Mouse (Mus musculus) A20 (cell line): ENCODE results near the gene Fam169a.
"Not testable (repeated sequence)": the region's sequence is repeated elsewhere in the genome, so short reads cannot be mapped to it uniquely, and the experiment has no call there.

ENCODE experiments used
- DNase-seq: peaks from one replicate; pipeline ENCODE4 v3.0.0-alpha.2; 2011; ENCODE audit warnings: low read depth, low spot score

Fam169a gene

DNA sequence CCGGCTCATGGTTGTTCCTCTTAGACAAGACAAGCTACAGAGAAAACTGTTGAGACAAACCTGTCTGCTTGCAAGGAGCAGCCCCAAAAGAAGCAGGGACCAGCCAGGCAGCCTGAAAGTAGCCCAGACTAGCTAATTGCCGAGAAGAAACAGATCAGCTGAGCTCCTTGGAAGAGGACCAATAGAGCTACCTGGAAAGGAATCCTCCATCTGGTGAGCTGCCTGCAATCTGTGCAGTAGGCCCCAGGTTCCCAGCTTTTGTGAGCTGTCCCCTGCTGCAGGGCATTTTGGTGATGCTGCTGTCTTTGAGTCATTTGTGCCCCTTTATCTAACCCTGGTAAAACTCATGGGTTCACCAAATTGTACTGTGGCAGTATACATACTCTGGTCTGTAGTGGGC is 13.1 kb downstream of the Fam169a start:
- DNase-seq: no peak

- no peak for DNase-seq
Measured at GRCm38 (mm10) chr13:97080615-97081014, 13.5 kb downstream of the Fam169a start.

DNA sequence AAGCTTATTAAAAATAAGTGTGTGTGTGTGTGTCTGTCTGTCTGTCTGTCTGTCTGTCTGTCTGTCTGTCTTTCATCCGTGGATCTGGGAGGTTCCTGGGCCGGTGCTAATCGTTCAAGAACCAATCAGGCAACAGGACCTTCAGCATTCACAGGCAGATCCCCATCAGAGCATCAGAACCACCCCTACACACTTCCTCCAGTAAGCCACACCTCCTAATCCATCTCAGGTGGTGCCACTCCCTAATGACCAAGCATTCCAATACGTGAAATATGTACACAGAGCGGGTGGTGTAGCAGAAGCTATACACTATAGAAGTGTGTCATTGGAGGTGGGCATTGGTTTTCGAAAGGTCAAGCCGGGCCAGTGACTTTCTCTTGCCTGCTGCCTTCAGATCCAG is 15.3 kb downstream of the Fam169a start:
- no peak for DNase-seq

- DNase-seq: no peak
Measured at GRCm38 (mm10) chr13:97086316-97086715, 19.2 kb downstream of the Fam169a start.

GRCm38 (mm10) chr13:97087421-97087820 is 20.3 kb downstream of the Fam169a start:
- DNase-seq: no peak

DNA sequence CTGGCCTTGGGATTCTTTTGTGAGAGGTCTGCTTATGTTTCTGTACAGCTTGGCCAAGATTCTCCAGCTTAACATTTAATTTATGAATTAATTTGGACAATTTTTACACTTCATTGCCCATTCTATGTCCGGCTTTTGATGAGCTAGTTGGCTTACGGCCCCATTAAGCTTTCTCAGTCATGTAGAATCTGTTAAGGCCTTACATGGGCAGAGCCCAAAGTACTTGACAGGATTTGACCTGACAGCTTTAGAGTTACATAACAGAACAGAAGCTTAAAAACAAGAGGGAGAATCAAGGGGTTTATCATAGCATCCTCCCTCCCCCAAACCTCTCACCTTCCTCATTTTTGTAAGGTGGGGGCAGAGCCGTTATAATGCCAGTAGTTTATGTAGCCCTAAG is 21.1 kb downstream of the Fam169a start:
- no peak for DNase-seq

GRCm38 (mm10) chr13:97095726-97096125 is 28.6 kb downstream of the Fam169a start:
- no peak for DNase-seq

DNA sequence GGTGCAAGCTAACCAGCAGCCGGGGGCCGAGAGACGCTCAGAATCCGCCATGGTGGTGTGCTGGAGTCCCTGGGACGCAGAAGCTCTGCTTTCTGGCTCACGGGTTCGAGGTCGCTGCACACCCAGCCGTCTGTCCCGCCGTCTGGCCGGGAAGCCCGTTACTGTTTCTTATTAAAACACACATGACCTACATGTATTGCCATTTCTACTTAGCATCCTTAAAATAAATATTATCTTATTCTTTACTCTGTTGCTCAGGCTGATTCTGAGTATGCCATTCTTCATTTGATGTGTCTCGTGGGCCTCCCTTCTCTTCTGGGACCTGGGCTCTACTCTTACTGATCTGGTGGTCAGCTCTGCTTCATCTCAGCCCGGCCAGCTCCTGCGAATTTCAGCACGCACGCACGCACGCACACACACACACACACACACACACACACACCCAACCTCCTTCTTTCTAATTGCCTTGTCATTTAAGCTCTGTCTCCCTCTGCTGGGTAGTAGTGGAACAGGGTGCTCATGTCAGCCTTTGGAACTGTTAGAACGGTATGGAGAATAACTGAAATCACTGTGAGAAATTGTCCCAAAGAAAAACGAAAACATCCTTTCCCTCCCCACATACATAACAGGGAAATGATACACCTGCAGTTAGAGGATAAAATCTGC is 32.2 kb downstream of the Fam169a start, which contains the start of gene Gm6169:
Gene Gm6169 (minus strand): TSS at position 51 of the 666 bp plus-strand sequence.
- DNase-seq: peak; percentile 55

GRCm38 (mm10) chr13:97104996-97105395 is 37.9 kb downstream of the Fam169a start:
- no peak for DNase-seq

DNA sequence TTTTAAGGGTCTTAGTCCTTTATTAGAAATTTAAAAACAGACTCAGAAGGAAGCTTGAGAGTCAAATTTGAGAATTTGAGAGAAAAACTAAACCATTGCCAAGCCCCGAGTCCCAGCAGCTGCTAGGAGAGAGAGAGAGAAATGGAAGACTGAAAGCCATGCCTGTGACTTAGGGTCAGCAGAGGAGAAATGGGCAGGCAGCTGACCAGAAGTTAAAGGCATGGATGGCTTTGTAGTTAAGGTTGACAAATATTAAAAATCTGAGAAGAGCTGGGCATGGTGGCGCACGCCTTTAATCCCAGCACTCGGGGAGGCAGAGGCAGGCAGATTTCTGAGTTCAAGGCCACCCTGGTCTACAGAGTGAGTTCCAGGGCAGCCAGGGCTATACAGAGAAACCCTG is 40.6 kb downstream of the Fam169a start:
- DNase-seq: not testable (repeated sequence)

GRCm38 (mm10) chr13:97109046-97109445 is 42.0 kb downstream of the Fam169a start:
- no peak for DNase-seq

- no peak for DNase-seq
Measured at GRCm38 (mm10) chr13:97121341-97121740, 54.3 kb downstream of the Fam169a start.

DNA sequence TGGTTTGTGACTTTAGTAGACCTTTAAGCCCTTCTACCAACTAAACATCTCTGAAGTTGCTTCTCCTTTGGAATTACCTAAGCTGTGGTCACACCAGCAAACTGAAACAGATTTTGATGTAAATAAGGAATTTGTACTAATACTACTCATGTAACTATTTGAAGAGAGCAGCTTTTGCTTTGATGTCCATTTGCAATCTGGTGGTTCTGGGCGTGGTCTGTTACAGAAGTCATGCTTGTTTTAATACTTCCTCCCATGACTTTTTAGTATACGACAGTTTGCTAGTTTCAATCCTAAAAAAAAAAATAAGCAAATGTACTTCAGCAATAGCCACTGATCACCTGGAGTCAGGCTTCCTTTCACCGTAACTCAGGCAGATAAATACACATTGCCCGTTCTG is 62.6 kb downstream of the Fam169a start:
- not testable (repeated sequence) for DNase-seq

GRCm38 (mm10) chr13:97130413-97130812 is 63.3 kb downstream of the Fam169a start:
- not testable (repeated sequence) for DNase-seq

DNA sequence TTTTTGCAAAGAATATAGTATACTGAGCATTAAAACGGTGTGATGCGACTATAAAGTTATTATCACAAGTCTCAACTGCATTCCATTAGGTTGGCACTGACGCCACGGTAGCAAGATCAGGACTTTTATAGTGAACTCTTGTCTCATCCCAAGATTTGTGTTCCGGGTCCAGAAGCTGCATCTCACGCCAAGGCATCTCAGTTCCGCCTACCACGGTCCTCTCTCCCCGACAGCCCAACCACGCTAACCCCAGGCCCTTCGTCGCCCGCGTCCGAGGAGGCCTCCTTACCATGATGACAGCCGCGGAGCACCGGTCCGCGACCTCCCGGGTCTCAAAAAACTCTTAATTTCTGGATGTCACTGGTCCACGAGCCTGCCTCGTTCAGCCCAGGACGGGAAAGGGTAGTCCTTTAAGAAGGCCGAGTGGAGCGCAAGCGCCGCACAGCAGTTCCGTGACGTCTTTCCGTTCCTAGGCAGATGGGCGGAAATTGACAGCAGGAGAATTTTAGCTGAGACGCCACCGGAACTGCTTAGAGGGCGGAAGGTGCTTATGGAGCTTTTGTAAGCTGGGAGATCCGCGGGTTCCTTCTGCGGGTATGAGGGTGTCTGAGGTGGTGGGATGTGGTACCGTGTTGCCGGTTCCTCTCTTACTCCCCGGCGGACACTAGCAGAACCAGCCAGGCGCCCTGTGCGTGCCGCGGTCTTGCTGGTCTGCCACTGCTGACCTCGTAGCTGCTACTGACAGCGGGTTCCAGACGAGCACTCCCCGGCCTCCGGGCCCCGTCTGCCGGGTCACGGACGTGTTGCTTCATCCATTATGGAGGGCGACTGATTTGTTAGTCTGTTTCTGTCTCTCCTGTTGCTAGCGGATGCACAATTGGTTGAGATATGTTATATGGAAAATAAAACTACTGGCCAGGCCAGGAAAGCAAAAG is 70.6 kb downstream of the Fam169a start, which contains the start of the genes Gfm2 and Nsa2:
Gene Gfm2 (plus strand): TSS at position 472 of the 935 bp plus-strand sequence.
Gene Nsa2 (minus strand): TSS at position 472 of the 935 bp plus-strand sequence.
- peak; percentile 96 for DNase-seq

- DNase-seq: peak; percentile 44
Measured at GRCm38 (mm10) chr13:97138404-97138931, 71.4 kb downstream of the Fam169a start.

GRCm38 (mm10) chr13:97142321-97142720 is 75.2 kb downstream of the Fam169a start:
- no peak for DNase-seq

- peak; percentile 61 for DNase-seq
Measured at GRCm38 (mm10) chr13:97145834-97146233, 78.7 kb downstream of the Fam169a start.

DNA sequence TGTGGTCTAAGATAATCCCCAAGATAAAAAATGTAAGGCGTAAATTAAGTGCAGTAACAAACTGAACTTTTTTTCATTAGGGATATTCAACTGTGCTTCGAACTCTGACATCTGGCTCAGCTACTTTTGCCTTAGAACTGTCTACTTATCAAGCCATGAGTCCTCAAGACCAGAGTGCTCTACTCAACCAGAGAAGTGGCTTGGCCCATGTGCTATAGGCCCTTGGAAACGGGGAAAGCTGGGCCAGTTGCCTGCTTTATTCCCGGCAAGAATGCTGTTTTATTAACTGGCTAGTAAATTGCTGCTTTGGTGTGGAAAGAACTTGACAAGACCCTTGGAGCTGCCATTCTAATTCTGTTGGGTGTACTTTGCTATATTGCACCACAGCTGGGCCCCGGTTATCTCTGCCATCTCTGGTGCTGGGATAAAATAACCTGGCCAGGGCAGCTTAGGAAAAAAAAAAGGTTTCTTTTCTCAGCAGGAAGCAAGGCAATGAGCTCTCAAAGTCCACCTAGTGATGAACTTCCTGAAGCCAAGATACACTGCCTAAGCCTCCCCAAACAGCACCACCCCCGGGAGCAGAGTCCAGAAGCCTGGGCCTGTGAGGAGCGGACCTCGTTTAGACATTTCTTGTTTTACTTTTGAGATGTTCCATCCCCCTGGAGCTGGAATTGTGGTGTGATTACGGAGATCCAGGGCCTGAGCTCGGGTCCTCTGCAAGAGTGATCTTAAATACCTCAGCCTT is 108.6 kb downstream of the Fam169a start:
- no peak for DNase-seq

- DNase-seq: no peak
Measured at GRCm38 (mm10) chr13:97176731-97177130, 109.6 kb downstream of the Fam169a start.

DNA sequence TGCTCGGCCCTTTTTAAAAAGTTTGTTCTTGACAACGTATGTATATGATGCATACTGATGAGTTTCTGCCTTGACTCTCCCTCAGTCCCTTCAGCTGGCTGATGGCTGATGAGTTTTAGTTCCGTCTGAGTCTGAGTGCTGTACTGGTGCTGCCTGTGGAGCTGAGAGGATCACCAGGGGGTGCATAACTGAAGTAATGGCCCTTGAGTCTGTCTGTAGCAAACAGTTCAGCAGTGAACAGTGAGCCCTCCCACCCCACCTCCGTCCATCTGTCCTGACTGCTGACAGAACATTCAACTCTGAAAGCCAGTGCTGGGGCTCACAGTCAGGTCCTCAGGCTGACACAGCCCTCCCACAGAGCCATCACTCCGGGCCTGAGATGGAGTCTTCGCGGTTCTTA is 111.9 kb downstream of the Fam169a start:
- no peak for DNase-seq
